Mouse (Mus musculus) lung, embryonic 14.5 days (tissue): ENCODE measurements at regions not wholly inside any gene's neighbourhood (a gene's known extent, or its start where the extent isn't known, plus 50 kb on each side); places are given as distances from the start of the nearest gene placed in this dataset.

Source experiments
- ATAC-seq: fragments of 200-750 bp; cut with Nextera tagmentation; 2 replicates; pipeline ENCODE4 v1.8.0; 2017; ENCODE audit warnings: mild to moderate bottlenecking, moderate TSS enrichment, moderate library complexity; ENCODE audit not compliant: insufficient read depth
- DNase-seq: peaks from one replicate; pipeline ENCODE4 v3.0.0-alpha.2; 2015
- H3K27ac ChIP-seq: fragments of 300-500 bp; sonication (generic); 2 replicates; pipeline ENCODE4 v1.5.1; 2014; ENCODE audit warnings: low read depth, mild to moderate bottlenecking, moderate library complexity
- H3K27me3 ChIP-seq: fragments of 300-500 bp; sonication (generic); 2 replicates; pipeline ENCODE4 v1.6.1; 2014; ENCODE audit warnings: low read length, control low read depth; ENCODE audit not compliant: insufficient read depth
- H3K36me3 ChIP-seq: fragments of 300-500 bp; sonication (generic); 2 replicates; pipeline ENCODE4 v1.6.1; 2014; ENCODE audit warnings: control low read depth; ENCODE audit not compliant: insufficient read depth
- H3K4me1 ChIP-seq: fragments of 300-500 bp; sonication (generic); 2 replicates; pipeline ENCODE4 v1.6.1; 2014; ENCODE audit warnings: antibody characterized with exemption, control low read depth; ENCODE audit not compliant: insufficient read depth
- H3K4me2 ChIP-seq: fragments of 300-500 bp; sonication (generic); 2 replicates; pipeline ENCODE4 v1.6.1; 2014; ENCODE audit warnings: mild to moderate bottlenecking
- H3K4me3 ChIP-seq: fragments of 300-500 bp; sonication (generic); 2 replicates; pipeline ENCODE4 v1.5.1; 2014; ENCODE audit warnings: low read depth, low read length
- H3K9ac ChIP-seq: fragments of 300-500 bp; sonication (generic); 2 replicates; pipeline ENCODE4 v1.6.1; 2014
- H3K9me3 ChIP-seq: fragments of 300-500 bp; sonication (generic); 2 replicates; pipeline ENCODE4 v1.6.1; 2016; ENCODE audit warnings: low read depth, low read length, control low read depth
- CTCF ChIP-seq: IDR thresholded peaks from 2 replicates; pipeline ENCODE4 v1.5.1; 2016; ENCODE audit warnings: antibody characterized with exemption, low read depth
- WGBS: fragments of 180-500 bp; shearing (Covaris S2); extraction: QIAGEN DNeasy Blood & Tissue Kit; methylation state at CpG from one replicate; pipeline ENCODE4 v1.1.7; 2014; 5-methylcytosine and 5-hydroxymethylcytosine counted together

DNA sequence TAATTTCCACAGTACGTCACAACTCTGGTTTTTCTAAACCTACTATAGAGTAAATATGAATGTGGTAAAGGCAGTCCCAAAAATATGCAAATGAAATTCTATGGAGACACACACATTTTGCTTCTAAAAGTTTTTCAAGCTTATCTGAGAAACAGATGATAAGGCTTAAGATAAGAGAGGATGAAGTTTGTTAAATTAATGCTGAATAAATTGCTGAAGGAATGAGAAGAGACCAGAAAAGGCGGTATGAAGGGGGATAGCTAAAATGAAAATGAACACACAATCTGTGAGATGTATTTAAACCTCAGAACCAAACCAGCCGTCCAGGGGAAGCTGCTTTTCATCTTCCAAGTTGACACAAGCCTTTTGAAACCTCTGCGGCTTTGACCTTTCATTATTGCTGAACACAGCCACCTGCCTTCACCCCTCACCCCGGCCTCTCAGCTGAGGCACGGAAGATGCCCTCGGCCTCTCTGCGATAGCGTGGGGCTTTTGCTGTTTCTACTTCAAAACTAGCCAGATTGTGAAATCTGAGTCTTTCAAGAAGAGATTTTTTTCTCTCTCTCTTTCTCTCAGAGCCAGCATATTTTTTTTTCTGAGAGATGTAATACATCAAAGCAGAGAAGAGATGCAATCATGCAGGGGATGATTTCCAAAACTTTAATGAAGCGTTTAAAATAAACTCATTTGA lies 328.7 kb upstream of the Rag2 start:
- no peak for ATAC-seq
- no peaks in the 10 kb centered on the region for H3K27me3 ChIP-seq
- H3K4me1 ChIP-seq, result no peaks in the 10 kb centered on the region
- H3K36me3 ChIP-seq, result no peaks in the 10 kb centered on the region
- no peak overlapping the region for H3K4me2 ChIP-seq
- TF ChIP-seq CTCF, result no peak
- H3K9me3 ChIP-seq, result no peaks in the 10 kb centered on the region
- H3K27ac ChIP-seq, result no peak overlapping the region
- WGBS, result 37% methylated on average over 10 of the region's 10 CpGs
- no peak overlapping the region for H3K4me3 ChIP-seq
- DNase-seq, result no peak
- no peak overlapping the region for H3K9ac ChIP-seq

- no peak overlapping the region for H3K4me3 ChIP-seq
- no peaks in the 10 kb centered on the region for H3K9me3 ChIP-seq
- TF ChIP-seq CTCF, result no peak
- H3K27me3 ChIP-seq, result no peaks in the 10 kb centered on the region
- no peak overlapping the region for H3K4me2 ChIP-seq
- no peaks in the 10 kb centered on the region for H3K36me3 ChIP-seq
- ATAC-seq (no peak), DNase-seq (no peak)
- 51% methylated on average over 3 of the region's 3 CpGs for WGBS
- no peak overlapping the region for H3K9ac ChIP-seq
- H3K27ac ChIP-seq, result no peak overlapping the region
- H3K4me1 ChIP-seq, result no peaks in the 10 kb centered on the region
Measured at GRCm38 (mm10) chr2:101296369-101296682, 328.2 kb upstream of the Rag2 start.

DNA sequence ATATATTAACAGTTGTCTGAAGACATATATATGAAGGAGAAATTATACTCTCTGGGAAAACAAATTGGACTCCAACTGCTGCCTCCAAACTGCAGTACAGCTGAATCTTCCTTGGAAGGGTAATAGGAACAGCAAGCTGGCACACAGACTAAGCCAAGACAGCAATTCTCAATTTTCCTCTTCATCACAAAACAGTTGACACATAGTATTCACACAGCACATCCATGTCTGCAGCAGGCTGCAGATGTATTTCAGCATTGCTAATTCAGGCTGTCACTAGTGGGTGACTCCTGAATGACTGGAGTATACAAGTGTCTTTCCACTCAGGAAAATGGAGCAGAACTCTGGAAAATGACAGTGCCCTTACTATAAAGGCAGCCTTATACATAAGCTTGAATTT lies 327.7 kb upstream of the Rag2 start:
- Histone ChIP-seq H3K36me3 (no peaks in the 10 kb centered on the region), H3K9ac (no peak overlapping the region), H3K4me1 (no peaks in the 10 kb centered on the region), H3K4me2 (no peak overlapping the region), H3K9me3 (no peaks in the 10 kb centered on the region), H3K27ac (no peak overlapping the region), H3K27me3 (no peaks in the 10 kb centered on the region), H3K4me3 (no peak overlapping the region)
- ATAC-seq, result no peak
- no peak for DNase-seq
- TF ChIP-seq CTCF, result no peak

- WGBS, result 91% methylated on average over 2 of the region's 2 CpGs
- H3K4me3 ChIP-seq, result no peak overlapping the region
- no peak for TF ChIP-seq CTCF
Measured at GRCm38 (mm10) chr2:101299126-101299525, 325.4 kb upstream of the Rag2 start.

DNA sequence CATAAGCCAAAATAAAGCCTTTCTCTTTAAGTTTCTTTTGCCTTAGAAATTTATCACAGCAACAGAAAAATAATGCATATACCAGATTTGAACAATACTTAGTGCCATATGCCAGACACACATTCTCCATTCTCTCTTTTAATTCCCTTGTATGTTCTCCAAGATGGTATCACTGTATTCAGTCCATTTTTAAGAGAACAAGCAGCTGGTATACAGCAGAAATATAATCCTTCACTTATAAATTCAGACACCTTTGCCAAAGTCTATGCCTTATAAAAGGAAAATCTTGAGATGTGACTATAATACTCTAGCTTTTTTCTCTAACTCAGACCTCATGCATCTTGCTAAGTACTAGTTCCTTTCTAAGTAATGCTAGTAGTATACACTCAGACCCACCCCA lies 324.4 kb upstream of the Rag2 start:
- Histone ChIP-seq H3K27me3 (no peaks in the 10 kb centered on the region), H3K36me3 (no peaks in the 10 kb centered on the region), H3K4me2 (no peak overlapping the region), H3K9me3 (no peaks in the 10 kb centered on the region), H3K4me1 (no peaks in the 10 kb centered on the region), H3K4me3 (no peak overlapping the region), H3K9ac (no peak overlapping the region), H3K27ac (no peak overlapping the region)
- no peak for ATAC-seq
- DNase-seq, result no peak
- TF ChIP-seq CTCF, result no peak

More at GRCm38 (mm10) chr2:101299126-101299525, 325.4 kb upstream of the Rag2 start:
- no peaks in the 10 kb centered on the region for H3K4me1 ChIP-seq
- DNase-seq, result no peak
- no peaks in the 10 kb centered on the region for H3K27me3 ChIP-seq
- H3K27ac ChIP-seq, result no peak overlapping the region
- no peak overlapping the region for H3K9ac ChIP-seq
- H3K36me3 ChIP-seq, result no peaks in the 10 kb centered on the region
- no peaks in the 10 kb centered on the region for H3K9me3 ChIP-seq
- H3K4me2 ChIP-seq, result no peak overlapping the region
- ATAC-seq, result no peak

- no peaks in the 10 kb centered on the region for H3K36me3 ChIP-seq
- no peaks in the 10 kb centered on the region for H3K27me3 ChIP-seq
- H3K9ac ChIP-seq, result no peak overlapping the region
- TF ChIP-seq CTCF, result no peak
- H3K4me1 ChIP-seq, result no peaks in the 10 kb centered on the region
- no peak overlapping the region for H3K27ac ChIP-seq
- no peak overlapping the region for H3K4me3 ChIP-seq
- no peaks in the 10 kb centered on the region for H3K9me3 ChIP-seq
- no peak for DNase-seq
- no peak for ATAC-seq
- WGBS, result 75% methylated on average over 3 of the region's 3 CpGs
- H3K4me2 ChIP-seq, result no peak overlapping the region
Measured at GRCm38 (mm10) chr2:101321286-101321914, 303.1 kb upstream of the Rag2 start.

DNA sequence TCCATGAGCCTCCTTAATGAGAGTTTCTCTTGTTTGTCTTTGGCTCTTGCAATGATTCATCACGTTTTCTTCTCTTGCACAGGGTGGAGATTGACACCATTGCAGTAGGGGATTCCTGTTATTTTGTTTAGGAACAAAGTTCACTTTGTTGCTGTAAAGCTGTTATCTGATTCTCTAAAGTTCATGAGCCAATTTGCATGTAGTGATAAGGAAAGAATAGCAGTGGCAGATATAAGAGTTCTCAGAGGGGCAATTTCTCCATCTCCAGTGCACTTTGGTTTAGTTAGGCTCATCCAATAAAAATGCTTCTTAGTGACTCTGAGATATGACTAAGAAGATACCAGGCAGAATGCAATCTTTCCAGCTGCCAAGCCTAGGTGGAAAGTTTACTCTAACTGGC lies 267.8 kb upstream of the Rag2 start:
- Histone ChIP-seq H3K36me3 (no peaks in the 10 kb centered on the region), H3K27me3 (no peaks in the 10 kb centered on the region), H3K9me3 (no peaks in the 10 kb centered on the region), H3K4me1 (no peaks in the 10 kb centered on the region), H3K9ac (no peak overlapping the region), H3K4me3 (no peak overlapping the region), H3K4me2 (no peak overlapping the region), H3K27ac (no peak overlapping the region)
- TF ChIP-seq CTCF, result no peak
- ATAC-seq (no peak), DNase-seq (no peak)
- WGBS, result 8% methylated on average over 1 of the region's 1 CpGs
